Mouse (Mus musculus) kidney, adult 2 months (tissue): Measurements from ENCODE around the gene 1600014C23Rik.

ENCODE experiments used
- CTCF ChIP-seq: fragments of 200-500 bp; conservative IDR thresholded peaks from 2 replicates; pipeline ENCODE4 v1.5.1; 2011; ENCODE audit warnings: low read depth, mild to moderate bottlenecking, control low read depth, low read length, moderate library complexity, mixed read lengths; ENCODE audit not compliant: insufficient read depth, insufficient read length
- POLR2A ChIP-seq: fragments of 200-500 bp; IDR thresholded peaks from one replicate; pipeline ENCODE4 v1.6.1; 2011; ENCODE audit warnings: low read depth, low read length, control low read depth

GRCm38 (mm10) chr17:45767536-45768146 lies 34.0 kb upstream of the 1600014C23Rik start:
- TF ChIP-seq POLR2A (no peak), CTCF (no peak)
